Mouse (Mus musculus) cerebellum, postnatal 25 days (tissue): ENCODE results near the gene Bbc3.

Source experiments
- DNase-seq, 2 experiments: peaks; one replicate each; pipeline ENCODE4 v3.0.0; 2021; ENCODE audit warnings: mixed read lengths in 2 of 2

Bbc3 gene

GRCm38 (mm10) chr7:16319216-16319615, 11.0 kb downstream of the Bbc3 start:
- DNase-seq, result no peak

DNA sequence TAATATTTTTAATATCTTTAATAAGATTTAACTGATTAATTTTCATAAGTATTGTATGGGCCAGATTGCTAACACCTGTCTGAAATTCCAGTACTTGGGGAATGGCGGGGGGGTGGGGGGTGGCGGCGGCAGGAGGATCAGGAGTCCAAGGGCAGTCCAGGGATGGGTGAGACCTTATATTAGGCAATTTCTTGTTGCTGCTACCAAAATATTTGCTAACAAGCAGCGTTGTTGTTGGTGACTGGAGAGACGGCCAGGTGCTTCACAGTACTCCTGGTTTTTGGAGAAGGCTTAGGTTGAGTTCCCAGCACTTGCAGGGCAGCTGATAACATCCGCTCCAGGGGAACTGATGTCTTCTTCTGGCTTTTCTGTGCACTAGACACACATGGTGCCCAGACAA, 12.3 kb downstream of the Bbc3 start:
- DNase-seq, result no peak

- DNase-seq, result no peak
These were observed 16.5 kb downstream of the Bbc3 start for GRCm38 (mm10) chr7:16324661-16325060.

DNA sequence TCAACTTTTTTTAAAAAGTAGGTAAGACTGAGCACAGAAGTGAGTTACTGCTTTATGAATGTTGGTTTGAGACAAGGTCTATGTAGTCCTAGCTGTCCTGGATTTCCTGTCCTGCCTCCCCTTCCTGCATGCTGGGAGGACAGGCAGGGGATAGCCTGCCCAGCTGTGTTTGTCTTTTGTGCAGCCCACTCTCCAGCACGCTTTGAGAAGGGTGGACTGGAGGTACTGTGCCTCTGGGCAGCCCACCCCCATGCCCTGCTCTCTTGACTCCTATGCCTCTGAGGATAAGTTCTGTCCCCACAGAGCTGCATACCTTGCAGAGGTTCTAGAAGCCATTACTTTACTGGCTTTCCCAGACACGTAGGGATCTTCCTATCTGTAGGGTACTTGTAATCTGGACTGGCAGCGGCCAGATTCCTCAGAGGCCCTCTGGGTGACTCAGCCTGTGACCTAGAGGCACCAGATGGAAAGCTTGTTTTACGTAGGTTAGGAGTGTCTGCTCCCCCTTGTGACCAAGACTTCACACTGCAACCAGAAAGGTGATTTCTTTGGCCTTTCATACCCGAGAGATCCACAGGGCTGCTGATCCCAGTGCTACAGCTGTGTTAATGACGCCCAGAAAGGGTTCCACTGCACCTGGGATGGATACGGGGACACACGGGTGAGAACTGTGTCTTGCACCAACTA, 17.9 kb downstream of the Bbc3 start:
- DNase-seq, result peak; percentile 73 to 81

- DNase-seq, result no peak
These were observed 18.4 kb downstream of the Bbc3 start for GRCm38 (mm10) chr7:16326607-16326971.

DNA sequence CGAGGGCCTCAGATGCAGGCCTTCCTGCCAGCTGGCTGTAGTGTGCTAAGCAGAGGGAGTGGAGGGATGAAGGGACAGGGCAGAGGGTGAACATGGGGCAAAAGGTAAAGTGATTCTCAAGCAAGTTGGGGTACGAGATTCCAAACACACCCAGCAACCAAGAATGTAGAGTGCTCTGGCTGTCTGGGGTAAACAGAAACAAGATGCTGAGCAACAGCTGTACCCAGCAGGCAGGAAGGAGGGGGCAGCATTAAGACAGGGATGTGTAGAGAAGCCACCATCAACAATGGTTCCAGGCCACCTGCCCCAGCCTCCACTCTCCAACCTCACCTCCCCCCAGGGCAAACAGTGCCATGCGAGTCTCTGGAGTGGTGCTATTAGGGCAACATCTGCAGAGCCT, 21.0 kb downstream of the Bbc3 start:
- DNase-seq, result no peak

- DNase-seq, result no peak
These were observed 29.5 kb downstream of the Bbc3 start for GRCm38 (mm10) chr7:16337733-16338132.

DNA sequence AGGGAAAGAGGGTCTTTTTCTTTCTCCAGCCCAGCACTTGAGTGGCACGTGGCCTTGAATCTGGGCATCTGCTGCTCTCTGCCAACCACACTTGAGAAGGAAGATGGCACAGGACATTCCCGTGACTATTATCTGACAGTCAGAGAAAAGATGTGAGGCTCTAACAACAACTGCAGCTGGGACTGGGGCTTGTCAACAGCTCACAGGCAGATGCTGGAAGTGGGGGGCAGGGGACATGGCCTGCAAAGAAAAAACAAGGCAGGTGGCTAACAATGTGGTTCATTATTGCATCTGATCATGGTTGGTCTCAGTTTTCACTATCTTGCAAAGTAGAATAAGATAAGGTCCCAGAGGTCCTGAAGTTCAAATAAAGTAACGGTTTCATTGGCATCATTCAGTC, 36.4 kb downstream of the Bbc3 start:
- no peak for DNase-seq

GRCm38 (mm10) chr7:16345297-16345696, 37.1 kb downstream of the Bbc3 start:
- DNase-seq, result no peak

- no peak for DNase-seq
These were observed 41.8 kb downstream of the Bbc3 start for GRCm38 (mm10) chr7:16349999-16350398.

DNA sequence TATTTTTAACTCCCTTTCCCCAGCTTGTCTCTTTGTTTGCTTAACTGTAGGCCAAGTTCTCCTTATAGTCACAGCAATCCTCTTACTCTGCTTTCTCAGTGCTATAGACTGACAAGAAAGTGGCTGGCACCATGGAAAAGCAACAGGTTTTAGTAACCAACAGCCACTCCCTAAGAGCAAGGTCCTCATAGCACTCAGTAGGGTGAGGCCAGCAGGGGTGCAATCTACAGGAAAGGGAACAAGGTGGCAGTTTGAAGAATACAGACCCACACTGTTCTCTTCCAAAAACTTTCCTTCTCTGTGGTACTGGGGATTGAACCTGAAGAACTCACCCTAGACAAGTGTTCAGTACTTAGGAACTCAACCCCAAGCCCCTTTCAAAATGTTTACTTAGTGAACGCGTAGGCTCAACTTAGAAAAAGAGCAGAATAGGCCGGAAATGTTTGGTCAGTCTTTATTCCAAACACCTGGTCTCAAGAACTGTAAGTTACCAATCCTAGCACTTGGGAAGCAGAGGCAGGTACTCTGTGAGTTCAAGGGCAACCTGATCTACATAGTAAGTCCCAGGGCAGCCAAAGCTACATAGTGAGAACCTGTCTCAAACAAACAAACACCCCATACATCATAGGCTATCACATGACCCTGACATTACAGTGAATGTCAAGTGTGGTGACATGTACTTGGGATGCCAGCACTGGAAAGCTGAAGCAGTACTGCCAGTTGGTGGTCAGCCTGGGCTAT, 47.8 kb downstream of the Bbc3 start:
- no peak for DNase-seq

DNA sequence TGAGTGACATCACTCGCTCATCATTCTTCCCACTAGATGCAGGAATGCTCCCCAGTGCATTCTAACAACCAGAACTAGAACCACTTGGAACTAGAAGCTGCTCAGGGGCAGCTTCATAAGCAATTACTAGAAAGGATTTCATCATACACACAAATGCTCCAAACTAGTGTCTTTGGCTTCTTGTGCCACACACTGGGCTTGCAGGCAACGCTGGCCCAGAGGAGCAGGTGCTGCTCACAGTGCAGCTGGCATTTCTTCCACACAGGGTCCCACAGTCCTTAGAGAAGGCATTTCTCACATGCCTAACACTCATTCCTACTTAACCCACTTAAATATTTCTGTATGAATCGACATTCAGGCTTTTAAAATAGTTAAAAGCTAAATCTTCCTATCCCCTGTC, 49.4 kb downstream of the Bbc3 start:
- no peak for DNase-seq

DNA sequence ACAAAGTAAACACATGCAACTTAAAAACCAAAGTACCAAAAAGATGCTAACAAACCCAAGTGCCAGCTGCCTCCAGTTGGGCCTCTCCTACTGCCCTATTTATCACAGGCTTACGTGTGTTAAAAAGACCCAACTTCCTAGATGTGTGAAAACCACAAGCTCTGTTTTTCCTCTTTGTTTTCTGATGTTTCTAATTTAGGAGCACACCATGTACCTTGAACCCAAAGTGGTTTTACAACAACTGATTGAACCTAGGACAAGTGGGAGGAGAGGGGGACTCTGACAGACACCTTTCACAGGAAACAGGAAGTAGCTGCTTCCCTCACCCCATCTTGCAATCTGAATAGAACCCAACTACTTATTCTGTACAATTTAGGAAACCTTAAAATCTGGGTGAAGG, 56.1 kb downstream of the Bbc3 start:
- DNase-seq, result no peak

GRCm38 (mm10) chr7:16364901-16365500, 56.8 kb downstream of the Bbc3 start:
- DNase-seq, result no peak

DNA sequence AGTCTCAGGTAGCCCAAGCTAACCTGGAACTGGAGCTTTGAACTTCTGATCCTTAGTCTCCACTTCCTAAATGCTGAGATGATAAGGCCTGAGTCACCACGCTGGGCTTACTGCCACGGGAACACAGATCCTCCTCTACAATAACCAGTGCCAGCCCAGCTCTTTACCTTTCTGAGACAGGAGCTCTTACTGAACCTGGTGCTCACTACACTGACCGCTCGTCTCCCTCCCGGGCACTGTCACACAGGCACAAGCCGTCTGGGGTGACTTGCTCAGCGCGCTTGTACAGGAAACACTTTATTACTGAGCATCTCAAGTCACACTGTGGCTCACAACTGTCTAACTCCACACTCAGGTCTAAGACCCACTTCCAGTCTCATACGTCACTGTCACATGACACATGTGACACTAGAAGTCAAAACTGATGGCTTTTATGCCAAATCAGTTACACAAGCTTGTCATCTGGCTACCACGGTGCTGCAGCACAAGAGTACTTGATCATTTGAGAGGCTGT, 58.0 kb downstream of the Bbc3 start:
- no peak for DNase-seq

- DNase-seq, result no peak
These were observed 58.5 kb downstream of the Bbc3 start for GRCm38 (mm10) chr7:16366669-16367068.
